Mouse (Mus musculus) embryonic fibroblast, embryonic 13.5 days (primary cell): Measurements from ENCODE around the gene Nfkbiz.

Experiments
- CTCF ChIP-seq: IDR thresholded peaks from 2 replicates; pipeline ENCODE4 v1.5.1; 2011; ENCODE audit warnings: mild to moderate bottlenecking, control low read depth, low read length, moderate library complexity, borderline replicate concordance; ENCODE audit not compliant: insufficient read depth
- POLR2A ChIP-seq: IDR thresholded peaks from 2 replicates; pipeline ENCODE4 v1.6.1; 2011; ENCODE audit warnings: low read depth, mild to moderate bottlenecking, control low read depth, low read length, moderate library complexity

DNA sequence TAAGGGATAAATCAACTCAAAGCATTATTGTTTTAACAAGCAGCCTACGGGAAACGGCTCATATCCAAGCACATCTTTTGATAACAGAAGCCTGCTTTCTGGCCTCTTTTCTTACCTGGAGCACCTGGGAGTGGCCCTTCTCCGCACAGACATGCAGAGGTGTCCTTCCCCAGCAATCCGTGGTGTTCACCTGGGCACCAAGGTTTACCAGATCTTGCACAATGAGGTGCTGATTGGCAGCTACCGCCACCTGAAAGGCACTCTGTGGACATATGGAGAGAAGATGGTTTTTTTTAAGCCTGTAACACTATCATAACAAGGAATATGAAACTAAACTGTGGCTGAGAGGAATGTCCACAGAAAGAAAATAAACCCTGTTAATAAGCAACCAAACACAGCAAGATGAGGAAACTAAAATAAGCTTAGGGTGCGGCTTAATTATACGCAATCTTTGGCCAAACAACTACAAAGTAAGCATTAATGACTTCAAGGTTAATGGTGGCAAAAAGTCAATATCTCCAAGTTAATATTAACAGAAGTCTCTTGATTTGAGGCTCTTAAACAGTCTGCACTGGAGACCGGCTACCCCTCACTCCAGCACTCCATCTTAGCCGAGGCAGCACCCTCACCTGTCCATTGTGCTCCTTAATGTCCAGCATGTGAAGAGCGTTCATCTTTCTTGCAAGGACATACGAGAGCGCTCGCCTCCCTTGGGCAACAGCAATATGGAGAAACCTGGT is 22.3 kb downstream of the Nfkbiz start:
- TF ChIP-seq CTCF = no peak
- TF ChIP-seq POLR2A = no peak
